In the genomic region with DNA sequence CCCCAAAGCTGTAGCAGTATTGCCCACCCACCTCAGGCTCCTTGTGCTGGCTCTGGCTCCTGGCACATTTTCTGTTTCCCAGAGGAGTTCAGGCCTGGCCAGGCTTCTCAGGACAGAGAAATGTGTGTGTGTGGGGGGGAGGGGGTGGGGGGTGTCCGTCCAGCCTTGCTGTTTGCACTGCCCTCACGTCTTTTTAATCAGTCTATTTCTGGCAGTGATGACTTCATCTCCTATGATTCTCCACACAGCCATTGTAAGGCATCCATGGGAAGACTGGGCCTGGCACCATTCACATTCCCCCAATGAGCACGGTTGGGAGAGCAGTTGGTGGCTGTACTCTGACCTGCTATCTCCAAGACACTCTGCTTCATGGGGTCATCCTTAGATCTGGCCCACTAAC, we compare ENCODE assay signal across 11 mouse cellular contexts.
A peak's percentile ranks its signal among the peaks of the same experiment; 100 is the strongest.
DNase-seq lines count a peak whose midpoint lies in the region; ATAC-seq and TF ChIP-seq lines count a peak whose summit lies in the region.
"Had no signal": no experiment of that assay in that cellular context is flagged by ENCODE, and none has a peak within 500 bp of the region (broad histone marks: within the 10 kb centered on the region; RNA-seq: fewer than 3 reads in every experiment).

No protein-coding gene starts in this region.

- WGBS in hindbrain, embryonic 15.5 days, result 14% methylated on average over 3 of the region's 3 CpGs
- WGBS in hindbrain, embryonic 14.5 days, result 12% methylated on average over 3 of the region's 3 CpGs
- 24% methylated on average over 3 of the region's 3 CpGs for whole genome bisulfite sequencing in neural tube, embryonic 13.5 days
- 13% methylated on average over 3 of the region's 3 CpGs for WGBS in forebrain, embryonic 13.5 days
- 17% methylated on average over 3 of the region's 3 CpGs for WGBS in stomach, postnatal 0 days

- TF ChIP-seq EP300 in stomach, postnatal 0 days (optimal IDR thresholded peaks at IDR 0.05), result no peak

- peaks cover 91% of the 10 kb centered on the region for H3K4me1 ChIP-seq in hindbrain, embryonic 15.5 days (replicated peaks)
- peaks cover 73% of the 10 kb centered on the region for H3K4me1 ChIP-seq in hindbrain, embryonic 14.5 days (replicated peaks; ENCODE audit: control insufficient read depth, insufficient read depth, low read length)
- peaks cover 99% of the 10 kb centered on the region for H3K4me1 ChIP-seq in neural tube, embryonic 13.5 days (replicated peaks)
- H3K4me1 ChIP-seq in forebrain, embryonic 13.5 days, result peaks cover 95% of the 10 kb centered on the region
- H3K4me1 ChIP-seq in stomach, postnatal 0 days (replicated peaks; ENCODE audit: control insufficient read depth, insufficient read depth), result peaks cover 39% of the 10 kb centered on the region

- ATAC-seq in hindbrain, embryonic 15.5 days (ENCODE audit: low FRiP score, low read depth), result no peak
- ATAC-seq in hindbrain, embryonic 14.5 days (ENCODE audit: low FRiP score), result no peak
- no peak for ATAC-seq in neural tube, embryonic 13.5 days (ENCODE audit: low read depth)
- peak; percentile 33 for ATAC-seq in forebrain, embryonic 13.5 days
- 0 out of 2 replicates have a peak, but pooled peaks have one; percentile 16 for ATAC-seq in stomach, postnatal 0 days (ENCODE audit: low FRiP score, low TSS enrichment)

- no peak for TF ChIP-seq CTCF in stomach, postnatal 0 days (IDR thresholded peaks at IDR 0.05; ENCODE audit: low read depth)

- no peak overlapping the region for H3K4me2 ChIP-seq in hindbrain, embryonic 15.5 days
- no peak overlapping the region for H3K4me2 ChIP-seq in hindbrain, embryonic 14.5 days (replicated peaks)
- H3K4me2 ChIP-seq in neural tube, embryonic 13.5 days, result no peak overlapping the region
- 0 out of 2 replicates have a peak overlapping the region, but pooled peaks have one; percentile 17 for H3K4me2 ChIP-seq in forebrain, embryonic 13.5 days
- no peak overlapping the region for H3K4me2 ChIP-seq in stomach, postnatal 0 days (replicated peaks; ENCODE audit: low read depth)
- H3K4me2 ChIP-seq: stomach, embryonic 15.5 days had no signal

- H3K9me3 ChIP-seq in hindbrain, embryonic 15.5 days, result no peaks in the 10 kb centered on the region
- H3K9me3 ChIP-seq in hindbrain, embryonic 14.5 days (ENCODE audit: control insufficient read depth, low read length), result no peaks in the 10 kb centered on the region
- no peaks in the 10 kb centered on the region for H3K9me3 ChIP-seq in neural tube, embryonic 13.5 days
- H3K9me3 ChIP-seq in forebrain, embryonic 13.5 days (replicated peaks), result no peaks in the 10 kb centered on the region
- H3K9me3 ChIP-seq in stomach, postnatal 0 days (ENCODE audit: control insufficient read depth, low read length), result no peaks in the 10 kb centered on the region
- H3K9me3 ChIP-seq: stomach, embryonic 15.5 days had no signal

- H3K27ac ChIP-seq in hindbrain, embryonic 15.5 days (replicated peaks), result 0 out of 2 replicates have a peak overlapping the region, but pooled peaks have one; percentile 49
- H3K27ac ChIP-seq in hindbrain, embryonic 14.5 days, result no peak overlapping the region
- H3K27ac ChIP-seq in neural tube, embryonic 13.5 days (replicated peaks), result peak overlapping the region; percentile 75
- H3K27ac ChIP-seq in forebrain, embryonic 13.5 days, result peak overlapping the region; percentile 86
- H3K27ac ChIP-seq in stomach, postnatal 0 days (replicated peaks), result no peak overlapping the region; the same call in 1 of the 2 replicates
- H3K27ac ChIP-seq: macrophage; stomach, embryonic 15.5 days had no signal

- no peak overlapping the region for H3K4me3 ChIP-seq in hindbrain, embryonic 15.5 days
- H3K4me3 ChIP-seq in hindbrain, embryonic 14.5 days (replicated peaks; ENCODE audit: low read length), result no peak overlapping the region
- no peak overlapping the region for H3K4me3 ChIP-seq in neural tube, embryonic 13.5 days
- no peak overlapping the region for H3K4me3 ChIP-seq in forebrain, embryonic 13.5 days
- no peak overlapping the region for H3K4me3 ChIP-seq in stomach, postnatal 0 days (ENCODE audit: low read depth, low read length)
- H3K4me3 ChIP-seq: stomach, embryonic 15.5 days had no signal

- H3K36me3 ChIP-seq in hindbrain, embryonic 15.5 days, result no peaks in the 10 kb centered on the region
- H3K36me3 ChIP-seq in hindbrain, embryonic 14.5 days (replicated peaks; ENCODE audit: control insufficient read depth, insufficient read depth), result no peaks in the 10 kb centered on the region
- H3K36me3 ChIP-seq in neural tube, embryonic 13.5 days, result no peaks in the 10 kb centered on the region
- no peaks in the 10 kb centered on the region for H3K36me3 ChIP-seq in forebrain, embryonic 13.5 days (ENCODE audit: poor library complexity, severe bottlenecking)
- no peaks in the 10 kb centered on the region for H3K36me3 ChIP-seq in stomach, postnatal 0 days (ENCODE audit: control insufficient read depth, insufficient read depth, low read length)
- H3K36me3 ChIP-seq: stomach, embryonic 15.5 days had no signal

- no peak overlapping the region for H3K9ac ChIP-seq in hindbrain, embryonic 15.5 days
- H3K9ac ChIP-seq in hindbrain, embryonic 14.5 days, result no peak overlapping the region
- peak overlapping the region; percentile 19; the same call in 1 of the 2 replicates for H3K9ac ChIP-seq in neural tube, embryonic 13.5 days
- no peak overlapping the region for H3K9ac ChIP-seq in forebrain, embryonic 13.5 days
- H3K9ac ChIP-seq in stomach, postnatal 0 days (ENCODE audit: low read length), result no peak overlapping the region
- H3K9ac ChIP-seq: stomach, embryonic 15.5 days had no signal

- H3K27me3 ChIP-seq in hindbrain, embryonic 15.5 days, result no peaks in the 10 kb centered on the region
- no peaks in the 10 kb centered on the region for H3K27me3 ChIP-seq in hindbrain, embryonic 14.5 days (ENCODE audit: control insufficient read depth, insufficient read depth, low read length)
- no peaks in the 10 kb centered on the region for H3K27me3 ChIP-seq in neural tube, embryonic 13.5 days
- no peaks in the 10 kb centered on the region for H3K27me3 ChIP-seq in forebrain, embryonic 13.5 days
- no peaks in the 10 kb centered on the region for H3K27me3 ChIP-seq in stomach, postnatal 0 days (ENCODE audit: control insufficient read depth, insufficient read depth, low read length)
- H3K27me3 ChIP-seq: stomach, embryonic 15.5 days had no signal

- no peak for DNase-seq in hindbrain, embryonic 14.5 days (ENCODE audit: low spot score)
- DNase-seq in neural tube, embryonic 10.5 days (ENCODE audit: extremely low spot score, low spot score), result no peak
- no peak for DNase-seq in stomach, postnatal 0 days (ENCODE audit: low spot score)
- no peak for DNase-seq in urinary bladder, adult 18-20 months (ENCODE audit: low spot score in 2 of 2)
- DNase-seq: gastrocnemius, postnatal 36 days; right cerebral cortex, postnatal 4 days had no signal

Comparison
In these comparisons a context has a peak if more than half of its experiments do, and no peak if none do; other contexts are left out.
1. H3K27ac ChIP-seq: peak in hindbrain, embryonic 15.5 days (single experiment), neural tube, embryonic 13.5 days (single experiment) and forebrain, embryonic 13.5 days (single experiment); none in hindbrain, embryonic 14.5 days (single experiment) and stomach, postnatal 0 days (single experiment).
2. ATAC-seq: peak in forebrain, embryonic 13.5 days (single experiment) and stomach, postnatal 0 days (single experiment); none in hindbrain, embryonic 15.5 days (single experiment), hindbrain, embryonic 14.5 days (single experiment) and neural tube, embryonic 13.5 days (single experiment).